ENCODE assay signal across 9 mouse cellular contexts in the genomic region with DNA sequence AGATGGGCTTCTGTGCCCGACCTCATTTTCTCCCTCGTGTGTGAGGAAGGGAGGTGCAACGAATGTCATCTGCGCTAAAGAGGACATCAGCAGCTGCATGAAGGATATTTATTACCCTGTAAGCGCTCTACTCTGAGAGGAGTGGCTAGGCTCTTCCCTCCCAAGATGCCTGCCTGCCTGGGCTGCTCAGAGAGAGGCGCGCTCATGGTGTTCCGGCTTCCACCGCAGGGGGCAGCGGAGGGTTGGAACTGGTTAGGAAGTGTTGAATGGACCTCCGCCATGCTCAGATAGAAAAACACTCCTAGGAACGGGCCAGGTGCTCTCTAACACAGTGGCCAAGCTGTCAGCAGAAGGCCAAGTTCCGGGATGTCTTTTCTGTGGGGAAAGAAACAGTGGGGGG. TPM values are rescaled to one million over a fixed set of nuclear protein-coding genes. Genes with fewer than 3 reads are reported as not detected.
DNase-seq lines count a peak whose midpoint lies in the region; ATAC-seq and TF ChIP-seq lines count a peak whose summit lies in the region.
"Had no signal": no experiment of that assay in that cellular context is flagged by ENCODE, and none has a peak within 500 bp of the region (broad histone marks: within the 10 kb centered on the region; RNA-seq: fewer than 3 reads in every experiment).

No protein-coding gene starts in this region.

- TF ChIP-seq EP300 in ES-Bruce4 (IDR thresholded peaks at IDR 0.05; ENCODE audit: insufficient read depth, low read depth, low read length) = 0 out of 2 replicates have a peak, but pooled peaks have one; percentile 13
- no peak for TF ChIP-seq EP300 in heart, postnatal 0 days (IDR thresholded peaks at IDR 0.05; ENCODE audit: low read depth)

- H3K9me3 ChIP-seq in ES-Bruce4 (replicated peaks; ENCODE audit: control insufficient read depth, insufficient read depth, low read length, poor library complexity, severe bottlenecking) = no peaks in the 10 kb centered on the region
- no peaks in the 10 kb centered on the region for H3K9me3 ChIP-seq in embryonic facial prominence, embryonic 13.5 days
- H3K9me3 ChIP-seq in heart, postnatal 0 days (replicated peaks; ENCODE audit: control insufficient read depth, low read length) = no peaks in the 10 kb centered on the region
- no peaks in the 10 kb centered on the region for H3K9me3 ChIP-seq in neural tube, embryonic 15.5 days (replicated peaks)

- H3K27ac ChIP-seq in ES-Bruce4 (ENCODE audit: insufficient read depth, low read length) = no peak overlapping the region
- H3K27ac ChIP-seq in embryonic facial prominence, embryonic 13.5 days = no peak overlapping the region
- H3K27ac ChIP-seq in heart, postnatal 0 days (ENCODE audit: low read depth) = no peak overlapping the region
- peak overlapping the region; percentile 77 for H3K27ac ChIP-seq in neural tube, embryonic 15.5 days (replicated peaks)

- H3K36me3 ChIP-seq in ES-Bruce4 (ENCODE audit: control insufficient read depth, insufficient read depth, low read length, poor library complexity, severe bottlenecking) = no peaks in the 10 kb centered on the region
- no peaks in the 10 kb centered on the region for H3K36me3 ChIP-seq in embryonic facial prominence, embryonic 13.5 days
- H3K36me3 ChIP-seq in heart, postnatal 0 days (replicated peaks; ENCODE audit: control insufficient read depth, insufficient read depth, low read length) = no peaks in the 10 kb centered on the region
- H3K36me3 ChIP-seq in neural tube, embryonic 15.5 days = no peaks in the 10 kb centered on the region

- 5% methylated on average over 13 of the region's 13 CpGs for WGBS in embryonic facial prominence, embryonic 13.5 days
- WGBS in heart, postnatal 0 days = 6% methylated on average over 13 of the region's 13 CpGs
- 5% methylated on average over 13 of the region's 13 CpGs for WGBS in neural tube, embryonic 15.5 days

- peak overlapping the region; percentile 75 for H3K4me3 ChIP-seq in ES-Bruce4 (ENCODE audit: low read depth, low read length)
- H3K4me3 ChIP-seq in embryonic facial prominence, embryonic 13.5 days = peak overlapping the region; percentile 17; the same call in 1 of the 2 replicates
- no peak overlapping the region for H3K4me3 ChIP-seq in heart, postnatal 0 days (ENCODE audit: low read depth, low read length)
- H3K4me3 ChIP-seq in neural tube, embryonic 15.5 days (replicated peaks) = peak overlapping the region; percentile 32
- H3K4me3 ChIP-seq: erythroblast, embryonic 14.5 days had no signal

- H3K9ac ChIP-seq in ES-Bruce4 (ENCODE audit: low read depth, poor library complexity, severe bottlenecking) = 0 out of 2 replicates have a peak overlapping the region, but pooled peaks have one; percentile 5
- no peak overlapping the region for H3K9ac ChIP-seq in embryonic facial prominence, embryonic 13.5 days
- no peak overlapping the region for H3K9ac ChIP-seq in heart, postnatal 0 days (replicated peaks; ENCODE audit: low read depth, low read length)
- no peak overlapping the region for H3K9ac ChIP-seq in neural tube, embryonic 15.5 days (replicated peaks)

- no peaks in the 10 kb centered on the region for H3K4me1 ChIP-seq in ES-Bruce4 (ENCODE audit: control insufficient read depth, insufficient read depth, low read length)
- no peaks in the 10 kb centered on the region for H3K4me1 ChIP-seq in embryonic facial prominence, embryonic 13.5 days
- H3K4me1 ChIP-seq in heart, postnatal 0 days (ENCODE audit: control insufficient read depth, insufficient read depth) = no peaks in the 10 kb centered on the region
- peaks cover 12% of the 10 kb centered on the region for H3K4me1 ChIP-seq in neural tube, embryonic 15.5 days

- H3K4me2 ChIP-seq in embryonic facial prominence, embryonic 13.5 days = peak overlapping the region; percentile 48
- peak overlapping the region; percentile 23; the same call in 1 of the 2 replicates for H3K4me2 ChIP-seq in heart, postnatal 0 days (ENCODE audit: low read depth, low read length)
- peak overlapping the region; percentile 57 for H3K4me2 ChIP-seq in neural tube, embryonic 15.5 days

- no peaks in the 10 kb centered on the region for H3K27me3 ChIP-seq in ES-Bruce4 (ENCODE audit: control insufficient read depth, insufficient read depth, low read length, poor library complexity, severe bottlenecking)
- peaks cover 2% of the 10 kb centered on the region; the same call in 1 of the 2 replicates for H3K27me3 ChIP-seq in embryonic facial prominence, embryonic 13.5 days
- 0 out of 2 replicates have a peak, but pooled peaks cover 14% of the 10 kb centered on the region for H3K27me3 ChIP-seq in heart, postnatal 0 days (ENCODE audit: control insufficient read depth, insufficient read depth, low read length)
- H3K27me3 ChIP-seq in neural tube, embryonic 15.5 days (replicated peaks) = no peaks in the 10 kb centered on the region

- TF ChIP-seq POLR2A in ES-Bruce4 (IDR thresholded peaks at IDR 0.05; ENCODE audit: insufficient read depth, low read length) = no peak

- DNase-seq in adrenal gland, postnatal 36 days = peak; percentile 77 to 84
- DNase-seq in heart, postnatal 0 days (ENCODE audit: low spot score) = peak; percentile 45
- peak; percentile 74 to 84 for DNase-seq in kidney, postnatal 25 days
- DNase-seq in lung, adult 18-20 months = peak; percentile 34 to 60
- no peak for DNase-seq in c-Kit-positive CD71-positive TER-119-positive erythroid progenitor cells, embryonic 14.5 days (ENCODE audit: low spot score)

- ATAC-seq in embryonic facial prominence, embryonic 13.5 days (ENCODE audit: insufficient number of reproducible peaks, insufficient read depth, low FRiP score, low TSS enrichment, low read depth) = no peak
- peak; percentile 60 for ATAC-seq in heart, postnatal 0 days (ENCODE audit: insufficient read depth, low read depth)
- peak; percentile 86 for ATAC-seq in neural tube, embryonic 15.5 days (ENCODE audit: low FRiP score)

- TF ChIP-seq CTCF in ES-Bruce4 (IDR thresholded peaks at IDR 0.05; ENCODE audit: low read depth, low read length) = peak; percentile 59
- TF ChIP-seq CTCF in heart, postnatal 0 days (IDR thresholded peaks at IDR 0.05; ENCODE audit: low read depth) = peak; percentile 61

RNA-seq across cellular contexts. Expression of gene Pla2g5, which starts 3.6 kb away (rescaled TPM):
- 12.3 and 19.7 TPM in 2 replicates for polyA plus RNA-seq in ES-Bruce4 (2011; ENCODE audit: insufficient read depth, insufficient read length, low read depth, missing spikeins)
- total RNA-seq in adrenal gland, postnatal 36 days (2021) = 10 to 100 TPM; 12.6 to 15.4 TPM
- polyA plus RNA-seq in embryonic facial prominence, embryonic 13.5 days (2015; fragmentation: Nextera tagmentation; extraction: Ambion mirVana) = 0.53 and 0.65 TPM in 2 replicates
- total RNA-seq in heart, postnatal 0 days (2014; rRNA removed; ENCODE audit: low replicate concordance) = 1.6 and 9.2 TPM in 2 replicates
- 4.7 and 6.2 TPM in 2 replicates for polyA plus RNA-seq in heart, postnatal 0 days (2015; fragmentation: Nextera tagmentation; extraction: Ambion mirVana)
- 0.24 and 0.79 TPM in 2 replicates for polyA plus RNA-seq in neural tube, embryonic 15.5 days (2015; fragmentation: Nextera tagmentation; extraction: Ambion mirVana)
- polyA plus RNA-seq: erythroblast, embryonic 14.5 days had no signal

RNA-seq across cellular contexts. Expression of gene Gm13030, which starts 14.0 kb away (rescaled TPM):
- polyA plus RNA-seq in ES-Bruce4 (2011; ENCODE audit: insufficient read depth, insufficient read length, low read depth, missing spikeins) = not detected in 2 replicates
- total RNA-seq in adrenal gland, postnatal 36 days (2021) = not detected
- not detected in 2 replicates for polyA plus RNA-seq in embryonic facial prominence, embryonic 13.5 days (2015; fragmentation: Nextera tagmentation; extraction: Ambion mirVana)
- total RNA-seq in heart, postnatal 0 days (2014; rRNA removed; ENCODE audit: low replicate concordance) = not detected in 2 replicates
- polyA plus RNA-seq in heart, postnatal 0 days (2015; fragmentation: Nextera tagmentation; extraction: Ambion mirVana) = not detected in 2 replicates
- polyA plus RNA-seq in neural tube, embryonic 15.5 days (2015; fragmentation: Nextera tagmentation; extraction: Ambion mirVana) = not detected in 2 replicates
- polyA plus RNA-seq: erythroblast, embryonic 14.5 days had no signal

RNA-seq across cellular contexts. Expression of gene Pla2g2e, which starts 18.0 kb away (rescaled TPM):
- 1.2 TPM in 1 of 2 replicates, not detected in the other for polyA plus RNA-seq in ES-Bruce4 (2011; ENCODE audit: insufficient read depth, insufficient read length, low read depth, missing spikeins)
- total RNA-seq in adrenal gland, postnatal 36 days (2021) = 1 to 10 TPM; 3.3 to 4.0 TPM
- polyA plus RNA-seq in embryonic facial prominence, embryonic 13.5 days (2015; fragmentation: Nextera tagmentation; extraction: Ambion mirVana) = not detected in 2 replicates
- total RNA-seq in heart, postnatal 0 days (2014; rRNA removed; ENCODE audit: low replicate concordance) = not detected in 2 replicates
- polyA plus RNA-seq in heart, postnatal 0 days (2015; fragmentation: Nextera tagmentation; extraction: Ambion mirVana) = 0.15 and 0.30 TPM in 2 replicates
- not detected in 2 replicates for polyA plus RNA-seq in neural tube, embryonic 15.5 days (2015; fragmentation: Nextera tagmentation; extraction: Ambion mirVana)
- polyA plus RNA-seq: erythroblast, embryonic 14.5 days had no signal

RNA-seq across cellular contexts. Expression of gene Otud3, which starts 54.0 kb away (rescaled TPM):
- 8.7 and 9.2 TPM in 2 replicates for polyA plus RNA-seq in ES-Bruce4 (2011; ENCODE audit: insufficient read depth, insufficient read length, low read depth, missing spikeins)
- 10 to 100 TPM; 10.2 to 14.4 TPM for total RNA-seq in adrenal gland, postnatal 36 days (2021)
- 2.7 and 2.8 TPM in 2 replicates for polyA plus RNA-seq in embryonic facial prominence, embryonic 13.5 days (2015; fragmentation: Nextera tagmentation; extraction: Ambion mirVana)
- 5.8 and 12.4 TPM in 2 replicates for total RNA-seq in heart, postnatal 0 days (2014; rRNA removed; ENCODE audit: low replicate concordance)
- 3.5 and 4.1 TPM in 2 replicates for polyA plus RNA-seq in heart, postnatal 0 days (2015; fragmentation: Nextera tagmentation; extraction: Ambion mirVana)
- polyA plus RNA-seq in neural tube, embryonic 15.5 days (2015; fragmentation: Nextera tagmentation; extraction: Ambion mirVana) = 2.2 and 3.7 TPM in 2 replicates
